Mouse (Mus musculus) heart, adult 2 months (tissue): Measurements from ENCODE around the gene Zcchc17.

Experiments
- CTCF ChIP-seq: fragments of 200-600 bp; IDR thresholded peaks from 2 replicates; pipeline ENCODE4 v1.8.1; 2022; ENCODE audit warnings: antibody characterized with exemption, mild to moderate bottlenecking, moderate library complexity
- EP300 ChIP-seq: fragments of 200-500 bp; IDR thresholded peaks from 2 replicates; pipeline ENCODE4 v1.6.1; 2011; ENCODE audit warnings: low read depth, low read length, control low read depth; ENCODE audit not compliant: insufficient read depth
- POLR2A ChIP-seq: fragments of 200-500 bp; IDR thresholded peaks from 2 replicates; pipeline ENCODE4 v1.6.1; 2011; ENCODE audit warnings: mild to moderate bottlenecking, low read depth, low read length, control low read depth; ENCODE audit not compliant: insufficient read depth

DNA sequence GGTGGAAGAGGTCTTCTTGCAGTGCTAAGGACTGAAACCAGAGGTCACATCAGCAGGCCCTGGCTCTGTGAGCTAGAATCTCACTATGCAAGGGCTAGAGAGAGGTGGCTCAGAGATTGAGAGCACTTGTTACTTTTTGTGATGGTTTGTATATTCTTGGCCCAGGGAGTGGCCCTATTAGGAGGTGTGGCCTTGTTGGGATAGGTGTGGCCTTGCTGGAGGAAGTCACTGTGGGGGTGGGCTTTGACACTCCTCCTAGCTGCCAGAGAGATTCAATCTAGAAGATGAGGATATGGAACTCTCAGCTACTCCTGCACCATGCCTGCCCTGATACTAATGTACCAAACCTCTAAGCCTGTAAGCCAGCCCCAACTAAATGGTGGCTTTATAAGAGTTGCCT is 1.8 kb downstream of the Zcchc17 start:
- TF ChIP-seq EP300 = no peak
- TF ChIP-seq CTCF = no peak
- no peak for TF ChIP-seq POLR2A
